Mouse (Mus musculus) adrenal gland (tissue): ENCODE data around the gene Trpc7.

ENCODE experiments used
- intact Hi-C: fragments of 180-260 bp; cut with DNase I; formaldehyde crosslinking; loops from one replicate; pipeline ENCODE4 v1.15.1; 2025
- long read RNA-seq, 2 experiments: library from polyadenylated mRNA; unstranded; transcript quantifications; one replicate each; pipeline ENCODE4 v2.0.0; 2020; ENCODE audit warnings: borderline replicate concordance in 1 of 2; ENCODE audit not compliant: insufficient replicate concordance in 1 of 2

The Trpc7 gene
- long read RNA-seq, experiment 1 = 0 reads
- long read RNA-seq, experiment 2, partial matches to known transcripts = 0 of 1 reads
- long read RNA-seq, experiment 2, other reads (novel, unspliced or antisense) = 1 of 1 reads

- intact Hi-C loops = no loop called here
Measured at GRCm38 (mm10) chr13:56895893-56896292, at the start of gene Trpc7. TSS of gene Trpc7 (minus strand) at chr13:56895993.

- intact Hi-C loops = no loop called here
Measured at GRCm38 (mm10) chr13:56939261-56939660, 43.5 kb upstream of the Trpc7 start.

GRCm38 (mm10) chr13:56933832-56934510, 38.2 kb upstream of the Trpc7 start:
- intact Hi-C loops = no loop called here

GRCm38 (mm10) chr13:56930421-56930820, 34.6 kb upstream of the Trpc7 start:
- intact Hi-C loops = no loop called here

- intact Hi-C loops = no loop called here
Measured at GRCm38 (mm10) chr13:56922976-56923375, 27.2 kb upstream of the Trpc7 start.

GRCm38 (mm10) chr13:56921251-56921650, 25.5 kb upstream of the Trpc7 start:
- intact Hi-C loops = no loop called here

- intact Hi-C loops = no loop called here
Measured at GRCm38 (mm10) chr13:56914721-56915120, 18.9 kb upstream of the Trpc7 start.

GRCm38 (mm10) chr13:56911093-56911492, 15.3 kb upstream of the Trpc7 start:
- intact Hi-C loops = no loop called here

GRCm38 (mm10) chr13:56895386-56895785, 407 bp downstream of the Trpc7 start:
- intact Hi-C loops = no loop called here

- intact Hi-C loops = no loop called here
Measured at GRCm38 (mm10) chr13:56894543-56894942, 1.2 kb downstream of the Trpc7 start.

GRCm38 (mm10) chr13:56889888-56890287, 5.9 kb downstream of the Trpc7 start:
- intact Hi-C loops = no loop called here

GRCm38 (mm10) chr13:56882931-56883330, 12.9 kb downstream of the Trpc7 start:
- intact Hi-C loops = no loop called here

GRCm38 (mm10) chr13:56864567-56864966, 31.2 kb downstream of the Trpc7 start:
- intact Hi-C loops = no loop called here

GRCm38 (mm10) chr13:56862011-56862410, 33.8 kb downstream of the Trpc7 start:
- intact Hi-C loops = no loop called here

GRCm38 (mm10) chr13:56854506-56854905, 41.3 kb downstream of the Trpc7 start:
- intact Hi-C loops = no loop called here

- intact Hi-C loops = no loop called here
Measured at GRCm38 (mm10) chr13:56853436-56853835, 42.4 kb downstream of the Trpc7 start.

- intact Hi-C loops = no loop called here
Measured at GRCm38 (mm10) chr13:56845866-56846265, 49.9 kb downstream of the Trpc7 start.

- intact Hi-C loops = no loop called here
Measured at GRCm38 (mm10) chr13:56815471-56815870, 80.3 kb downstream of the Trpc7 start.

- intact Hi-C loops = loop anchor here (2.0 kb wide), 1 partner anchor 454 kb away; no protein-coding TSS in a partner anchor
Measured at GRCm38 (mm10) chr13:56806776-56807490, 88.9 kb downstream of the Trpc7 start.

GRCm38 (mm10) chr13:56805131-56805530, 90.7 kb downstream of the Trpc7 start:
- intact Hi-C loops = no loop called here

- intact Hi-C loops = no loop called here
Measured at GRCm38 (mm10) chr13:56797459-56797858, 98.3 kb downstream of the Trpc7 start.

GRCm38 (mm10) chr13:56795501-56795900, 100.3 kb downstream of the Trpc7 start:
- intact Hi-C loops = no loop called here

GRCm38 (mm10) chr13:56794441-56794840, 101.4 kb downstream of the Trpc7 start:
- intact Hi-C loops = no loop called here
